Mouse (Mus musculus) limb, embryonic 15.5 days (tissue): Measurements from ENCODE around the gene Rtn2. TPM values are rescaled to one million over a fixed set of nuclear protein-coding genes. Genes with fewer than 3 reads are reported as not detected.
A peak's percentile ranks its signal among the peaks of the same experiment; 100 is the strongest.
"Not testable (repeated sequence)": the region's sequence is repeated elsewhere in the genome, so short reads cannot be mapped to it uniquely, and the experiment has no call there.

ENCODE experiments used
- ATAC-seq: fragments of 200-750 bp; cut with Nextera tagmentation; 2 replicates; pipeline ENCODE4 v1.8.0; 2017; ENCODE audit warnings: low read depth, moderate TSS enrichment; ENCODE audit not compliant: insufficient number of reproducible peaks, low FRiP score, low TSS enrichment
- H3K27ac ChIP-seq: fragments of 300-500 bp; sonication (generic); 2 replicates; pipeline ENCODE4 v1.5.1; 2015; ENCODE audit warnings: moderate library complexity, mild to moderate bottlenecking, inconsistent platforms
- H3K27me3 ChIP-seq: fragments of 300-500 bp; sonication (generic); 2 replicates; pipeline ENCODE4 v1.6.1; 2015; ENCODE audit warnings: inconsistent platforms
- H3K36me3 ChIP-seq: fragments of 300-500 bp; sonication (generic); 2 replicates; pipeline ENCODE4 v1.6.1; 2015; ENCODE audit warnings: inconsistent platforms
- H3K4me1 ChIP-seq: fragments of 300-500 bp; sonication (generic); 2 replicates; pipeline ENCODE4 v1.6.1; 2015; ENCODE audit warnings: inconsistent platforms
- H3K4me2 ChIP-seq: fragments of 300-500 bp; sonication (generic); 2 replicates; pipeline ENCODE4 v1.6.1; 2015; ENCODE audit warnings: mild to moderate bottlenecking, inconsistent platforms
- H3K4me3 ChIP-seq: fragments of 300-500 bp; sonication (generic); 2 replicates; pipeline ENCODE4 v1.5.1; 2015; ENCODE audit warnings: mild to moderate bottlenecking, inconsistent platforms
- H3K9ac ChIP-seq: fragments of 300-500 bp; sonication (generic); 2 replicates; pipeline ENCODE4 v1.6.1; 2015; ENCODE audit warnings: inconsistent platforms
- H3K9me3 ChIP-seq: fragments of 300-500 bp; sonication (generic); 2 replicates; pipeline ENCODE4 v1.6.1; 2016; ENCODE audit warnings: inconsistent platforms
- WGBS: fragments of 180-500 bp; shearing (Covaris S2); methylation state at CpG from one replicate; pipeline ENCODE4 v1.1.7; 2015; 5-methylcytosine and 5-hydroxymethylcytosine counted together
- polyA plus RNA-seq: library from polyadenylated mRNA; unstranded; fragments of >200 nt; fragmentation: Nextera tagmentation; extraction: Ambion mirVana; gene quantifications from 2 replicates; pipeline ENCODE4 v1.2.1, GENCODE M21; 2015

Rtn2 gene
- polyA plus RNA-seq, 1 experiment from 2014 or later = 21.4 TPM

DNA sequence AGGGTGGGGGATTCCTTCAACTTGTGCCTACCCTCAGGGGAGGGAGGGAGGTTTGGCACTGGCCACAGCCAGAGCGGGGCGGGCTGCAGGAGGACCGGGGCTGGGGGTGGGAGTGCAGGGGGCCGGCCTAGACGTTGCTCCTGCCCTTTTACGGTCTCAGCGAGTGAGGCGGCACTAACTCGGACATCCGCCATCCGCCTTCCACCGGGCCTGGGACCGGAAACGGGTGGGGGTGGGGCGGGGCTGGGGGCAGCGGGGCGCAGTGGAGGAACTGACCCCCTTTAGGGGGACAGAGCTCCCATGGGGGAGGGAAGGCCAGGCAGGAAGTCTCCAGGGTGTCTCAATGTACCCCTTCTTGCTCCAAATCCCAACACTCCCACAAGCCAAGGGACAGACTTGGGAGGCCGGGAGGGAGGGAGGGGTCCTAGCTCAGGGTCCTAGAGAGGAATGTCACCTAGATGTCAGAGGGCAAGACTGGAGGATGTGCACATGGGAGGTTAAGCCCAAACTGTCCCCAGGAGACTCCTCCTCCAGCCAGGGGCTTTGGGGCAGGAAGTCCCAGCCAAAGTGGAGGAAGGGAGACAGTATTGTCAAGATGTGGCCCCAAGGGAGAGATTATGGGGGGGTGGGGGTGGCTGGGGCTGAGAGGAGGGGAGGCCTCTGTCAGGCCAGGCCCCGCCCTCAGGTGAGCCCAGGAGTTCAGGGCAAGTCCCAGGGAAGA lies 12.5 kb upstream of the Rtn2 start:
- peak overlapping the region; percentile 97 for H3K27ac ChIP-seq
- H3K4me2 ChIP-seq = peak overlapping the region; percentile 95
- no peaks in the 10 kb centered on the region for H3K9me3 ChIP-seq
- ATAC-seq = no peak
- peak overlapping the region; percentile 98 for H3K4me3 ChIP-seq
- no peaks in the 10 kb centered on the region for H3K27me3 ChIP-seq
- H3K36me3 ChIP-seq = peaks cover 18% of the 10 kb centered on the region
- H3K4me1 ChIP-seq = peaks cover 47% of the 10 kb centered on the region
- H3K9ac ChIP-seq = peak overlapping the region; percentile 87
- under 1% methylated on average over 18 of the region's 19 CpGs for WGBS

DNA sequence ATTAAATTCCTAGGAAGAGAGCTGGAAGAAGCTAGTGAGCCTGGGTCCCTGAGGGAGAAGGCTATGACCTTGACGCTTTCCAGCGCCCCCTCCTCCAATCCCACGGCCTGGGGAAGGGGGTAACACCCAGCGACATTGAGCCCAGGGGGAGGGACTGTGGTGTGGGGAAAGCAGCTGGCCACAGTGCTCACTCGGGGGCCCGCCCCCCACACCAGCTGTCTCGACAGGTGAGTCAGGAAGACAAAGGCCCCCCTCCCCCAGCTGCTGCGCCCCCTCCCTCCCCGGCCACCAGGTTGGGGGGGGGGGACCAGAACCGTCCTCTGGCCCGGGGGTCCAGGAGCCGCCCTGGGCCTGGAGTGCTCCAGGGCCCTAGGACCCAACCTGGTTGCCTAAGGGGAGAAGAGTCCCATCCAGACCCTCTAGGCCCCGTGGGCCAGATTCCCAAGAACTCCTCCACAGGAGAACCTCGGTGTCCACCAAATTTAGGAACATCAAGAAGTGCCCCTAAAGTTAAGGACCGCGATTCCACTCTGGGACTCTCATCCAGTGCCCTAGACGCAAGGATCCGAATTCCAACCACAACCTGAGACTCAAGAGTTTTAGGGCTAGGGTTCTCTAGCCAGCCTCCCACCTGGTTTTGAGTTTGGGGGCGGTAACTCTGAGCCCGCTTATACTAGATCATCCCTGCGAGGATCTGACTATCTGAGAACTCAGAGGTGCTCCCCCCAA lies 11.8 kb upstream of the Rtn2 start:
- under 1% methylated on average over 20 of the region's 21 CpGs for WGBS
- ATAC-seq = no peak
- H3K36me3 ChIP-seq = peaks cover 13% of the 10 kb centered on the region; the same call in 1 of the 2 replicates
- no peaks in the 10 kb centered on the region for H3K9me3 ChIP-seq
- H3K4me2 ChIP-seq = peak overlapping the region; percentile 95
- peaks cover 41% of the 10 kb centered on the region for H3K4me1 ChIP-seq
- peak overlapping the region; percentile 97 for H3K27ac ChIP-seq
- peak overlapping the region; percentile 87 for H3K9ac ChIP-seq
- no peaks in the 10 kb centered on the region for H3K27me3 ChIP-seq
- peak overlapping the region; percentile 98 for H3K4me3 ChIP-seq

GRCm38 (mm10) chr7:19271238-19272172 lies 10.9 kb upstream of the Rtn2 start, which contains the start of gene Vasp:
Gene Vasp (minus strand): TSS chr7:19271817.
- Histone ChIP-seq H3K36me3 (peaks cover 8% of the 10 kb centered on the region; the same call in 1 of the 2 replicates), H3K4me1 (peaks cover 33% of the 10 kb centered on the region), H3K27ac (peak within 1 kb of the TSS; percentile 97), H3K27me3 (no peaks in the 10 kb centered on the region), H3K4me3 (peak within 1 kb of the TSS; percentile 98), H3K9ac (peak within 1 kb of the TSS; percentile 87), H3K9me3 (no peaks in the 10 kb centered on the region; the same call in 1 of the 2 replicates), H3K4me2 (peak within 1 kb of the TSS; percentile 95)
- under 1% methylated on average over 62 of the region's 62 CpGs for WGBS
- peak; percentile 68 for ATAC-seq

GRCm38 (mm10) chr7:19272173-19272764 lies 10.2 kb upstream of the Rtn2 start:
- H3K9ac ChIP-seq = peak overlapping the region; percentile 87
- under 1% methylated on average over 35 of the region's 36 CpGs for WGBS
- peaks cover 27% of the 10 kb centered on the region for H3K4me1 ChIP-seq
- no peaks in the 10 kb centered on the region for H3K27me3 ChIP-seq
- peak overlapping the region; percentile 97 for H3K27ac ChIP-seq
- no peaks in the 10 kb centered on the region; the same call in 1 of the 2 replicates for H3K9me3 ChIP-seq
- ATAC-seq = peak; percentile 77
- peak overlapping the region; percentile 95 for H3K4me2 ChIP-seq
- H3K36me3 ChIP-seq = peaks cover 6% of the 10 kb centered on the region; the same call in 1 of the 2 replicates
- H3K4me3 ChIP-seq = peak overlapping the region; percentile 98

DNA sequence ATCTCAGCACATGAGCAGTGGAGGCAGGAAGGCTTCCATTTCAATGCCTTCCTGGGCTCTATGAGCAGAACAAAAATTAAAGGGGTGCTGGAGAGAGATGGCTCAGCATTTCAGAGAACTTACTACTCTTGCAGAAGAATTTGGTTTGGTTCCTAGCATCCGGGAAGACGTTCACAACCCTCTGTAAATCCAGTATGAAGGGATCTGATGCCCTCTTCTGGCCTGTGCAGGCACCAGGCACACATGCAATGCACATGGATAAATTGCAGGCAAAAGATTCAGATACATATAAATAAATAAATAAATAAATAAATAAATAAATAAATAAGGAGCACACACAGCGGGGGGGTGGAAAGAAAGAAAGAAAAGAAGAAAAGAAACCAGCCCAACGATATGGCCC lies 6.2 kb upstream of the Rtn2 start:
- WGBS = 50% methylated on average over 4 of the region's 4 CpGs
- Histone ChIP-seq H3K36me3 (no peaks in the 10 kb centered on the region), H3K4me3 (no peak overlapping the region), H3K27ac (no peak overlapping the region), H3K4me1 (peaks cover 13% of the 10 kb centered on the region), H3K27me3 (peaks cover 37% of the 10 kb centered on the region), H3K4me2 (no peak overlapping the region), H3K9me3 (no peaks in the 10 kb centered on the region; the same call in 1 of the 2 replicates), H3K9ac (no peak overlapping the region)
- no peak for ATAC-seq

GRCm38 (mm10) chr7:19279052-19279451 lies 3.4 kb upstream of the Rtn2 start:
- H3K9me3 ChIP-seq = no peaks in the 10 kb centered on the region; the same call in 1 of the 2 replicates
- peak overlapping the region; percentile 36 for H3K4me2 ChIP-seq
- H3K36me3 ChIP-seq = no peaks in the 10 kb centered on the region
- ATAC-seq = no peak
- no peak overlapping the region for H3K27ac ChIP-seq
- peak overlapping the region; percentile 26 for H3K4me3 ChIP-seq
- peaks cover 23% of the 10 kb centered on the region for H3K4me1 ChIP-seq
- 3% methylated on average over 34 of the region's 34 CpGs for WGBS
- no peak overlapping the region for H3K9ac ChIP-seq
- peaks cover 60% of the 10 kb centered on the region for H3K27me3 ChIP-seq

DNA sequence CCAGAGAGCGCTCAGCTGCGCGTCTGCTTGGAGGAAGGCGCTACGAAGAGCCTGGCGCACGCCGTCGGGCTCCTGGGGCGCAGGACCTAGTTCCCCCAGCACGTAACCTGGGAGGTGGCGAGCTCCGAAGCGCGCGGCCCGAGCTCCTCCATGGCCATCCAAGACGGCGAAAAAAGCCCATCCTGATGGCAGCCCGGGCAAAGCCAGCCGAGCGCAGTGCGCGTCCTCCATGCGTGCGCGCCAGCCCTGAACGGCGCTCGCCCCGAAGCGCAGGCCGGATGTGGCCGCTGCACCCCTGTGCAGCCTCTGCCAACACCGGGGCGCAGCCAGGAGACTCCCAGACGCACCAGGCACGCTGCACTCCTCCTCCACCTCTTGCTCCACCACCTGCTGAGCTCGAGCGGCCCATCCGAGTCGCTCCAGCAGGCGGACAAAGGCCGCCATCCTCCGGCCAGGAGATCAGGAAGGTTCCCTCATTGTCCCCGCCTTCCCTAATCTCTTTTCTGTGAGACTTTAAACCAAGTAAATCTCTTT lies 2.8 kb upstream of the Rtn2 start, which contains the start of gene Ppm1n:
Ppm1n (minus strand) TSS at position 484 of the 534 bp plus-strand sequence.
- ATAC-seq = no peak
- no peak within 1 kb of the TSS for H3K9ac ChIP-seq
- H3K4me1 ChIP-seq = peaks cover 23% of the 10 kb centered on the region
- no peaks in the 10 kb centered on the region for H3K36me3 ChIP-seq
- H3K27ac ChIP-seq = no peak within 1 kb of the TSS
- WGBS = 1% methylated on average over 46 of the region's 46 CpGs
- peak within 1 kb of the TSS; percentile 36 for H3K4me2 ChIP-seq
- peak within 1 kb of the TSS; percentile 26 for H3K4me3 ChIP-seq
- H3K9me3 ChIP-seq = no peaks in the 10 kb centered on the region; the same call in 1 of the 2 replicates
- peaks cover 60% of the 10 kb centered on the region for H3K27me3 ChIP-seq

DNA sequence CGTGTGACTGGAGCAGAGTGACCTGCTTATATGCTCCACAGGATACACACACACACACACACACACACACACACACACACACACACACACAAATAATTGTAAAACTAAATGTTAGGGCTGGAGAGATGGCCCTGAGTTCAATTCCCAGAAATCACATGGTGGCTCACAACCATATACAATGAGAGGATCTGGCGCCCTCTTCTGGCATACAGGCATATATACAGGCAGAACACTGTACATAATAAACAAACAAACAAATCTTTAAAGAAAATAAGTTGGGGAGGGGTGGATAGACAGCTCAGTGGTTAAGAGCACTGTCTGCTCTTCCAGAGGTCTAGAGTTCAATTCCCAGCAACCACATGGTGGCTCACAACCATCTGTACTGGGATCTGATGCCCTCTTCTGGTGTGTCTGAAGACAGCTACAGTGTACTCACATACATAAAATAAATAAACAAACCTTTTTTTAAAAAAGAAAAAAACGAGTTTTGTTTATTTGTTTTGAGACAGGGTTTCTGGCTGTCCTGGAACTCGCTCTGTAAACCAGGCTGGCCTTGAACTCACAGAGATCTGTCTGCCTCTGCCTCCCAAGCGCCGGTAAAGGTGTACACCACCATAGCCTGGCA lies 632 bp upstream of the Rtn2 start:
- peaks cover 60% of the 10 kb centered on the region for H3K27me3 ChIP-seq
- 33% methylated on average over 6 of the region's 6 CpGs for WGBS
- H3K4me1 ChIP-seq = peaks cover 23% of the 10 kb centered on the region
- ATAC-seq, H3K9ac ChIP-seq, H3K27ac ChIP-seq, H3K36me3 ChIP-seq, H3K9me3 ChIP-seq: not testable (repeated sequence)
- H3K4me2 ChIP-seq = peak overlapping the region; percentile 100
- peak overlapping the region; percentile 57 for H3K4me3 ChIP-seq

DNA sequence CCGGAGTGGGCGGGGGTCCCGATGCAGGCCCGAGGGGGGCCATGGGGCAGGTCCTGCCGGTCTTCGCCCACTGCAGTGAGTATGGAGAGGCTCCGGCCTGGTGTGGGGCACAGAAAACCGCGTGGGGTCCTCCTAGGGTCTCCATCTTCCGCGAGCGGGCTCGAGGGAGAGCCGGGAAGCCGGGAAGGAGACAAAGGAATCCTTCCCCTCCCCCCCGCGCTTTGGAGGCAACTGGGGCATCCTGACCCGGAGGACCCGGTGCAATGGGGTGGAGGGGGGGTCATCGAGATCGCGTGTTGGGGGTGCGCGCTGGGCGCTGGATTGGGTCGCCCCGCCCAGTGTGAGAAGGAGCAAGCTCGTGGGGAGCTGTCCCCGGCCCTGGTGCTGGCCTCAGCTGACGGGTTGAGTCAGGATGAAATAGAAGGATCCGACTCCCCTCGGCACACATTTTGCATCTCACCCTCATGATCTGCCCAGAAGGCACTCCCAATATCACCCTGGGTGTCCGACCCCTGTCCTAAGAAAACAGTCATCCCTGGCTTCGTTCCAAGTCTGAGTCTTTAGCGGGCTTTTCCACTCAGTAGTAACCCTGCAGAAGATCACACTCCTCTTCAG lies 474 bp downstream of the Rtn2 start:
- H3K9me3 ChIP-seq = no peaks in the 10 kb centered on the region
- H3K9ac ChIP-seq = no peak overlapping the region
- under 1% methylated on average over 35 of the region's 35 CpGs for WGBS
- no peak overlapping the region for H3K27ac ChIP-seq
- peak overlapping the region; percentile 100 for H3K4me2 ChIP-seq
- H3K27me3 ChIP-seq = peaks cover 57% of the 10 kb centered on the region
- peaks cover 23% of the 10 kb centered on the region for H3K4me1 ChIP-seq
- peak; percentile 61; the same call in 1 of the 2 replicates for ATAC-seq
- H3K36me3 ChIP-seq = no peaks in the 10 kb centered on the region
- H3K4me3 ChIP-seq = peak overlapping the region; percentile 57

DNA sequence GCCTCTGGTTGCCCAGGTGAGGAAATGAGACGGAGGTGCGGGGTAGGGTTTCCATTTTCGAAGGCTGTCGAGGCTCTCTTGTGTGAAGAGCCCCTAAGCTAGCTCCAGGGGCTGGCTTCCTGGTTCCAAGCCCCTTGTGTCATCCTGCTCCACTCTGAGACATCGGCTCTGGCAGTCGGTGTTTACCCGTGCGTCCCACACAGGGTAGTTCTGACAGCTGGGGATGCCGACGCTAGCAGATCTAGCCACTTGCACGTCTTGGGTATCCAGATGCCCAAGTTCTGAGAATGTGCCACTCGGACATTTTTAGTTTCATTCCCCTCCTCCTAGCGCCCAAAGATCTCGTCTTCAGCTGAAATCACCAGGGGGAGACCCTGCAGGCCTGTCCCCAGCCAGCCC lies 981 bp downstream of the Rtn2 start:
- no peaks in the 10 kb centered on the region for H3K9me3 ChIP-seq
- peak overlapping the region; percentile 100; the same call in 1 of the 2 replicates for H3K4me2 ChIP-seq
- peaks cover 23% of the 10 kb centered on the region for H3K4me1 ChIP-seq
- no peak overlapping the region for H3K4me3 ChIP-seq
- ATAC-seq = no peak
- H3K27me3 ChIP-seq = peaks cover 52% of the 10 kb centered on the region
- H3K27ac ChIP-seq = no peak overlapping the region
- WGBS = 33% methylated on average over 14 of the region's 14 CpGs
- no peaks in the 10 kb centered on the region for H3K36me3 ChIP-seq
- no peak overlapping the region for H3K9ac ChIP-seq
